ENCODE assay signal across 8 mouse cellular contexts in the genomic region with DNA sequence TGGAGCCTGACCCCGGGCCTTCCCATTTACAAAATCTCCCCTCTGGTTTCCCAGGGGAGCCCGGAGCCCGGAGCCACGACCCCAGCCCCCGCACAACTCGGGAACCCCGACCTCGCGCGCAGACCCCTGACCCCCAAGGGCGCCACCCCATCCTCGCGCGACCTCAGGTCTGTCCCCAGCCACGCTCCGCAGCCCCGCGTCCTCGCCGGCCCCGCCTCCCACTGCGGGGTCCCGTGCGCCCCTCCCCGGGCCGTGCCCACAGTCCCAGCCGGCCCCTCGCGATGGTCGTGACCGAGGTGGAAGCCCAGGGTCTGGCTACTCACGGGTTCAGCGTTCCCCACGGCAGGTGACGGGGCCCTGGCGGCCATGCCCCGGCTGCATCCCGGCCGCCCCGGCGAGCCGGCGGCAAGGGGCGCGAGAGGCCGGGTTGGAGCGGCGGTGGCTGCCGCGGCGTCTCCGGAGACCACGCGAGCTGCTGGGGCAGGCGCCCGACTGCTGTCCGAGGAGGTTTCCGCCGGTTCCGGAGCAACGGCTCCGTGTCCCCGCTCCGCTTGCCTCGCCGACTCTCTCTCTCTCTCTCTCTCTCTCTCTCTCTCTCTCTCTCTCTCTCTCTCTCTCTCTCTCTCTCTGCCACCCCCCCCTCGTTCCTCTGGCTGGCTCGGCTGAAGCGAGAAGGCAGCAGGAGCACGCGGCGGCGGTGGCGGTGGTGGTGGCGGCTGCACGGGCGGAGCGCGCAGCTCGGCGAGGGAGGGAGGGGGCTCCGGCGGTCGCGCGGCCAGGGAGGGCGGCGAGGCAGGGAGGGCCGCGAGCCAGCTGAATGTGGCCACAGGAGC. TPM values are rescaled to one million over a fixed set of nuclear protein-coding genes. Genes with fewer than 3 reads are reported as not detected.
DNase-seq lines count a peak whose midpoint lies in the region; ATAC-seq and TF ChIP-seq lines count a peak whose summit lies in the region.
"Had no signal": no experiment of that assay in that cellular context is flagged by ENCODE, and none has a peak within 500 bp of the region (broad histone marks: within the 10 kb centered on the region; RNA-seq: fewer than 3 reads in every experiment).

No protein-coding gene starts in this region.

- peak overlapping the region; percentile 99 for H3K4me2 ChIP-seq in embryonic facial prominence, embryonic 11.5 days (ENCODE audit: low read depth, low read length)
- peak overlapping the region; percentile 99 for H3K4me2 ChIP-seq in limb, embryonic 11.5 days (ENCODE audit: low read depth, severe bottlenecking)

- TF ChIP-seq POLR2A in thymus, adult 2 months (IDR thresholded peaks at IDR 0.05; ENCODE audit: control insufficient read depth, extremely low read depth, insufficient read depth, low read length, poor library complexity), result no peak

- H3K27me3 ChIP-seq in thymus, adult 2 months (ENCODE audit: control insufficient read depth, insufficient read depth, low read length), result no peaks in the 10 kb centered on the region; the same call in 1 of the 2 replicates
- H3K27me3 ChIP-seq in embryonic facial prominence, embryonic 11.5 days (ENCODE audit: control insufficient read depth, insufficient read depth, low read length), result peaks cover 49% of the 10 kb centered on the region
- peaks cover 41% of the 10 kb centered on the region for H3K27me3 ChIP-seq in limb, embryonic 11.5 days (ENCODE audit: control insufficient read depth, insufficient read depth, low read length)

- H3K9ac ChIP-seq in embryonic facial prominence, embryonic 11.5 days (replicated peaks; ENCODE audit: low read length), result peak overlapping the region; percentile 56
- H3K9ac ChIP-seq in limb, embryonic 11.5 days (ENCODE audit: low read length), result peak overlapping the region; percentile 56
- H3K9ac ChIP-seq: liver, embryonic 14.5 days had no signal

- H3K4me1 ChIP-seq in thymus, adult 2 months (replicated peaks; ENCODE audit: control insufficient read depth, insufficient read depth, low read length), result no peaks in the 10 kb centered on the region
- H3K4me1 ChIP-seq in embryonic facial prominence, embryonic 11.5 days (ENCODE audit: control insufficient read depth, insufficient read depth, low read length), result peaks cover 11% of the 10 kb centered on the region
- peaks cover 30% of the 10 kb centered on the region for H3K4me1 ChIP-seq in limb, embryonic 11.5 days (ENCODE audit: control insufficient read depth, insufficient read depth, low read length)

- H3K4me3 ChIP-seq in thymus, adult 2 months (ENCODE audit: control insufficient read depth, insufficient read depth, low read length), result no peak overlapping the region
- H3K4me3 ChIP-seq in embryonic facial prominence, embryonic 11.5 days (ENCODE audit: low read depth, low read length), result peak overlapping the region; percentile 52
- H3K4me3 ChIP-seq in limb, embryonic 11.5 days (ENCODE audit: low read depth, low read length), result peak overlapping the region; percentile 53

- peak; percentile 13 for DNase-seq in thymus, postnatal 4 days
- no peak for DNase-seq in thymus, adult 2 months
- DNase-seq in embryonic facial prominence, embryonic 11.5 days (ENCODE audit: low spot score), result peak; percentile 48
- DNase-seq in limb, embryonic 11.5 days (ENCODE audit: low spot score), result peak; percentile 68
- DNase-seq in right cerebral cortex, postnatal 4 days, result peak; percentile 75
- no peak for DNase-seq in urinary bladder, postnatal 36 days (ENCODE audit: low spot score in 2 of 2)
- DNase-seq in frontal cortex, postnatal 14 days (ENCODE audit: low spot score in 2 of 2), result no peak

- no peaks in the 10 kb centered on the region for H3K9me3 ChIP-seq in embryonic facial prominence, embryonic 11.5 days (replicated peaks; ENCODE audit: control insufficient read depth, low read length)
- H3K9me3 ChIP-seq in limb, embryonic 11.5 days (ENCODE audit: control insufficient read depth, low read length), result no peaks in the 10 kb centered on the region

- TF ChIP-seq CTCF in thymus, adult 2 months (IDR thresholded peaks at IDR 0.05; ENCODE audit: borderline replicate concordance, control insufficient read depth, extremely low read depth, insufficient read depth, low read length, poor library complexity), result no peak

- no peak overlapping the region for H3K27ac ChIP-seq in thymus, adult 2 months (ENCODE audit: control insufficient read depth, insufficient read depth, low read length)
- peak overlapping the region; percentile 35; the same call in 1 of the 2 replicates for H3K27ac ChIP-seq in embryonic facial prominence, embryonic 11.5 days (replicated peaks; ENCODE audit: low read depth, low read length)
- H3K27ac ChIP-seq in limb, embryonic 11.5 days (replicated peaks; ENCODE audit: low read depth, low read length), result no peak overlapping the region
- H3K27ac ChIP-seq: liver, embryonic 14.5 days had no signal

- peak; percentile 27; the same call in 1 of the 2 replicates for ATAC-seq in embryonic facial prominence, embryonic 11.5 days (replicated peaks; ENCODE audit: insufficient number of reproducible peaks, low FRiP score, low TSS enrichment, low read depth)
- peak; percentile 3; the same call in 1 of the 2 replicates for ATAC-seq in limb, embryonic 11.5 days (ENCODE audit: insufficient number of reproducible peaks, low FRiP score, low TSS enrichment, low read depth)

- WGBS in thymus, adult 2 months, result 5% methylated on average over 83 of the region's 90 CpGs
- 1% methylated on average over 50 of the region's 90 CpGs for WGBS in embryonic facial prominence, embryonic 11.5 days
- WGBS in limb, embryonic 11.5 days, result under 1% methylated on average over 47 of the region's 90 CpGs

- no peaks in the 10 kb centered on the region for H3K36me3 ChIP-seq in thymus, adult 2 months (ENCODE audit: control insufficient read depth, insufficient read depth, low read length)
- H3K36me3 ChIP-seq in embryonic facial prominence, embryonic 11.5 days (replicated peaks; ENCODE audit: control insufficient read depth, insufficient read depth, low read depth, low read length), result no peaks in the 10 kb centered on the region
- no peaks in the 10 kb centered on the region for H3K36me3 ChIP-seq in limb, embryonic 11.5 days (ENCODE audit: control insufficient read depth, insufficient read depth, low read length)

RNA-seq across cellular contexts. Expression of a gene that starts 2.2 kb away (rescaled TPM):
- polyA plus RNA-seq in thymus, adult 2 months (2012; rRNA removed), result 0.32 and 0.50 TPM in 2 replicates
- polyA plus RNA-seq in embryonic facial prominence, embryonic 11.5 days (2014; fragmentation: Nextera tagmentation; extraction: Ambion mirVana), result 2.5 and 2.7 TPM in 2 replicates
- 1.9 and 2.5 TPM in 2 replicates for polyA plus RNA-seq in limb, embryonic 11.5 days (2014; fragmentation: Nextera tagmentation; extraction: Ambion mirVana)

Comparison
In these comparisons a context has a peak if more than half of its experiments do, and no peak if none do; other contexts are left out.
1. DNase-seq: peak in thymus, postnatal 4 days (single experiment), embryonic facial prominence, embryonic 11.5 days (single experiment), limb, embryonic 11.5 days (single experiment) and right cerebral cortex, postnatal 4 days (single experiment); none in thymus, adult 2 months (single experiment), urinary bladder, postnatal 36 days (0 of 2) and frontal cortex, postnatal 14 days (0 of 2).